Mouse (Mus musculus): ENCODE results near the gene Slc27a5.

Gene Slc27a5

GRCm38 (mm10) chr7:12985724-12986123, 12.3 kb downstream of the Slc27a5 start:
- no peak for DNase-seq (ENCODE audit: low spot score)

DNA sequence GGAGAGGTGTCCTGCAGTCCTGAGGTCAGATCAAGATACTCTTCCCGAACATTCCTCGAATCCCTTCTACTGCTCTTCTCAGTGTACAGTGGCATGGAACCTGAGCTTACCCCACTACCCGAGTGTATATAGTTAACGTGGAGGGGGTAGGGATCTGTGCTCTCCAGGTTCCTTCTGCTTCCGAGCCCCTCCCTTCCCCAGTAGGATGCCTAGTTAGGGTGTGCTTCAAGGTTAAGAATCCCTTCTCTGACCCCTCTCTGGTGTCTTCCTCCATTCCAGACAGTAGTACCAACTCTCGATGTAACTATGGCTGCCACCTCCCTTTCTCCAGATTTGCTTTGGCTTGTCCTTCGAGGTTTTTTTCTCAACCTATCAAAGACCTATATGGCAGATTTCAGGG, 17.7 kb downstream of the Slc27a5 start:
- DNase-seq (ENCODE audit: low spot score) = no peak

- DNase-seq (ENCODE audit: low spot score) = no peak
These were observed 18.2 kb downstream of the Slc27a5 start for GRCm38 (mm10) chr7:12979776-12980175.

GRCm38 (mm10) chr7:12978931-12979722, 18.9 kb downstream of the Slc27a5 start:
- no peak for DNase-seq (ENCODE audit: low spot score)

DNA sequence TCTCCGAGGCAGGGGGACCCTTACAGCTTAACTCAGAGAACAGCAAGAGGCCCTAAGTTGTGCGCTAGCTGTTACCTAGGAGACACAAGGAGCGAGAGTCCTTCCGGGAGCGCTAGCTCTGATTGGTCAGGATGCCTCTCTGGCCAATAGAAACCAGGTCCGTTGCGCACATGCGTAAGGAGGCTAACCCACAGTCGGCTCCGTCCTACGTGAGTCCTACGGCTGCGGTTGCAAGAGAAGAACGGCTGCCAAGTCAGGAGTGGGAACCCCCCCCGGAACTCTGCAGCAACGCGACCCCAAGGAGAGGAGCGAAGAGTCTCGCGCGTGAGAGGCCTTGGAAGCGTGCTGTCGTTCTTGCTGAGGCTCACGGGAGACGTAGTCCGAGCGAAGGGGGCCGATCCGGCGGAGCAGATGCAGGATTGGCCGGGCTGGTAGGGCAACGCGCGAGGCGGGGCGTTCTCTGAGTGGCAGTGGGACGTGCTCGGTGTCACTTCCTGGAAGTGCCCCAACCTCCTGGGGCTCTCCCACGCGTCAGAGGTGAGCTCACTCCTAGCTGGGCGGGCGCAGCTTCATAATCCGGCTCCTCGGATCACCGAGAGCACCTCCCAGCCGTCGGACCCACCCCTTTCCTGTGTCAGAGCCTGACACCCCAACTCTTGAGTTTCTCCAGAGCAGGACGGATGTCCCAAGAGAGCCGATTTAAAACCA, 20.2 kb downstream of the Slc27a5 start, which contains the start of gene Zfp446:
Zfp446 (plus strand) TSS at position 167 of the 708 bp plus-strand sequence.
- DNase-seq (ENCODE audit: low spot score) = peak; percentile 96

GRCm38 (mm10) chr7:12970906-12971305, 27.1 kb downstream of the Slc27a5 start:
- no peak for DNase-seq (ENCODE audit: low spot score)

DNA sequence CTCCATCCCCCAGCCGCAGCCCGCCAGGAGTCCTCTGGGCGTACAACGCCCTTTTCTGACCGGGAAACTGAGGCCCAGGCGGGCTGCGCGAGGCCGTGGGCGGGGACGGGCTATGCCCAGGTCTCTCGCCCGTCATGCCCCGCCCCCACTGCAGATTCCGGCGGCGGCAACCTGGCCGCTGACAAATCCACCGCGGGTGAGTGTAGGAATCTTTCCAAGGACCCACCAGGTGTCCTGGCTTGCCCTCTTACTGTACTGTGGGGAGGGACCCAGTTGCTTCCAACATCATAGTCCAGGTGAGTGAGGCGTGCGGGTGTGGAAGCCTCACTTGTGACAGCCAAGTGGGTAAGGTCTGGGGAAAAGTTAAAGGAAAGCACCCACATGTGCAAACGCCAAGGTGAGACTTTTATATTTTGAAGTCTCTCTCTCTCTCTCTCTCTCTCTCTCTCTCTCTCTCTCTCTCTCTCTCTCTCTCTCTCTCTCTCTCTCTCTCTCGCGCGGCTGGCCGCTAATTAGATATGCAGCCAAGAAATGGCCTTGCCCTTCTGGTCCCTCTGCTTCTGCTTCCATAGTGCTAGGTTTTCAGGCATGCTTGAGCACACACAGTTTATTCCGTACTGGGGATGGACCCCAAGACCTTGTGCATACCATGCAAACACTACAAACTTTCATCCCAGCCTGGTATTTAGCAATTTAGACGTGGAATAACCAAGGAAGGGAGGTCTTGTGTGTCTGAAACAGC, 31.7 kb downstream of the Slc27a5 start:
- peak; percentile 34 for DNase-seq (ENCODE audit: low spot score)

GRCm38 (mm10) chr7:12965678-12966091, 32.3 kb downstream of the Slc27a5 start, which contains the start of gene Zfp324:
TSS of gene Zfp324 (plus strand) at chr7:12965838.
- DNase-seq (ENCODE audit: low spot score) = peak; percentile 86

DNA sequence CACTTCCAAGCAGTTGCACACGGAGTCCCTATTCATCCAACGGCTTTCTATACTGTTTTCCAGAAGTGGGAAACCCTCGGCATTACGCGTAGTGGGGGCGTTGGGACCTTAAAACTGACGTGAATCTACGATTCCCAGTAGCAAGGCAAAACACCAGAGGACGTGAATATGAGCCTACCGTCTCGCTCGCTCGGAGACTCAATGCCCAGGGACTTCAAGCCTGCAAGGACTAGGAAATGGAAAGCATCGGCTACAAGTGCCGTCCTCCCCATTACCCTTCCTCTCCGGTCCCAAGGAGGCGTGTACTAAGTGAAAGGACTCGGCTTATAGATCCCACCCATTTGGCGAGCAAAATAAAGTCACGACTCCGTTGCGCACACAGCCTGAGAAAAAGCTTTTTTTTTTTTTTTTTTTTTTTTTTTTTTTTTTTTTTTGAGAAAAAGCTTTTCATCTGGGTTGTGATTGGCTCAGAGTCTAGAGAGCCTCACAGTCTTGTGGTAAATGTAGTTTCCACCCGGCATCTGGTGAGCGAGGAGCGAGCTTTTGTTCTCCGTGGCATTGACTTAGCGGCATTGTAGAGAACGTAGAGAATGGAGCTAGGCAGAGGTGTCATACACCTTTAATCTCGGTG, 36.4 kb downstream of the Slc27a5 start:
- peak; percentile 91 for DNase-seq (ENCODE audit: low spot score)

- no peak for DNase-seq (ENCODE audit: low spot score)
These were observed 38.3 kb downstream of the Slc27a5 start for GRCm38 (mm10) chr7:12959718-12960117.

GRCm38 (mm10) chr7:12958948-12959347, 39.0 kb downstream of the Slc27a5 start:
- no peak for DNase-seq (ENCODE audit: low spot score)

- DNase-seq (ENCODE audit: low spot score) = no peak
These were observed 40.5 kb downstream of the Slc27a5 start for GRCm38 (mm10) chr7:12957511-12957910.

GRCm38 (mm10) chr7:12954896-12955295, 43.1 kb downstream of the Slc27a5 start:
- no peak for DNase-seq (ENCODE audit: low spot score)

- no peak for DNase-seq (ENCODE audit: low spot score)
These were observed 48.1 kb downstream of the Slc27a5 start for GRCm38 (mm10) chr7:12949872-12950229.

DNA sequence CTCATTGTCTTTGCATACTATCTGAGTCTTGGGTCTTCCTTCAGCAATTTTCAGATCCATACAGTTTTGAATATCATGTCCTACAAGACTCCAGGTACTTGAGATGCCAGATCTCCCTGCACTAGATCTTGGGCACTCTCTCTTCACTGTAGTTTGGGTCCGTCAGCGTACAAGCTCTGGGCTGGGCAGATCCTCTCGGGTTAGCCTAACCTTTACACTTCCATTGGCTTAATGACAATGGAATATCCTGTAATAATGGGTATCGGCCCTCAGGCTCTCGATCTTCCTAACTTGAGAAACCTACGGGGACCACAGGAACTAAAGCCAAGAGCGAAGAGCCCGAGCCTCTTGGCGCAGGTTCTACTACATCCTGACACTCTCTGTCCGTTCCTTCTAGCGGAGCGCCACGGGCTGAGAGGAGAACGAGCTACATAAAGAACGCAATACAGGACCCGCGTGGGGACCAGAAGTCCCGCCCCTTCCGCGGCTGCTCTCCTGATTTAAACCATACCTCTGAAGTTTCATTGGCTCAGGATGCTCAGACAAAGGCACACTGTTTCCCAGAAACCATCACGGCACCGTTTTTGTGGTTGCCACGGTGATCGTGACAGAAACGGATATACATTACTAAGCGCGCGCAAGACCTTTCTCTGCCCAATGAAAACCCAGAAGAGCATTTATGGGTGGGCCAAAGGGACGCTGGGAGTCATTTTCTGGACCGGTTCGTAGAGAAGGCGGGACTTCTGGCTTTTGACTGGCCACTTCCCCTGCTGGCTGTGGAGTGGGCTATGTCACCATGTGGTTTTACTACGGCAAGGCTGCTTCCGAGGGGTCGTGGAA, 48.7 kb downstream of the Slc27a5 start:
- DNase-seq (ENCODE audit: low spot score) = peak; percentile 67

DNA sequence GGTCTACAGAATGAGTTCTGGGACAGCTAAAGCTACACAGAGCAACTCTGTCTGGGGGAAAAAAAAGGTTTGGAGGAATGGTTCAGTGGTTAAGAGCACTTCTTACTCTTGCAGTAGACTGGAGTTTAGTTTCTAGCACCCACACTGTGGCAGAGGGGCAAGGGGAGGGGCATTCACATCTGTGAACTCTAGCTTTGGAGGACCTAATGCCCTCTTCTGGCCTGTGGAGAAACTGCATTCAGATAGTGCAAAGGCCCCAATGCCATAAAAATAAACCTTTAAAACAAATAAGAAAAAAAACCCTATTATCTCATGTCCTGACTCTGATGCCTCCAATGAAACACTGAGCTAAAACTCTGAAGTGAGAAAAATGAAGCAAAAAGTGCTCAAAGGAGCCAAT, 54.5 kb downstream of the Slc27a5 start:
- no peak for DNase-seq (ENCODE audit: low spot score)

GRCm38 (mm10) chr7:12940599-12940998, 57.4 kb downstream of the Slc27a5 start:
- no peak for DNase-seq (ENCODE audit: low spot score)
